Mouse (Mus musculus) urinary bladder, postnatal 4 days (tissue): Measurements from ENCODE around the gene G6pc.
"Not testable (repeated sequence)": the region's sequence is repeated elsewhere in the genome, so short reads cannot be mapped to it uniquely, and the experiment has no call there.

ENCODE experiments used
- DNase-seq, 2 experiments: peaks; one replicate each; pipeline ENCODE4 v3.0.0; 2021 to 2022; ENCODE audit warnings: low spot score in 2 of 2

The G6pc gene

DNA sequence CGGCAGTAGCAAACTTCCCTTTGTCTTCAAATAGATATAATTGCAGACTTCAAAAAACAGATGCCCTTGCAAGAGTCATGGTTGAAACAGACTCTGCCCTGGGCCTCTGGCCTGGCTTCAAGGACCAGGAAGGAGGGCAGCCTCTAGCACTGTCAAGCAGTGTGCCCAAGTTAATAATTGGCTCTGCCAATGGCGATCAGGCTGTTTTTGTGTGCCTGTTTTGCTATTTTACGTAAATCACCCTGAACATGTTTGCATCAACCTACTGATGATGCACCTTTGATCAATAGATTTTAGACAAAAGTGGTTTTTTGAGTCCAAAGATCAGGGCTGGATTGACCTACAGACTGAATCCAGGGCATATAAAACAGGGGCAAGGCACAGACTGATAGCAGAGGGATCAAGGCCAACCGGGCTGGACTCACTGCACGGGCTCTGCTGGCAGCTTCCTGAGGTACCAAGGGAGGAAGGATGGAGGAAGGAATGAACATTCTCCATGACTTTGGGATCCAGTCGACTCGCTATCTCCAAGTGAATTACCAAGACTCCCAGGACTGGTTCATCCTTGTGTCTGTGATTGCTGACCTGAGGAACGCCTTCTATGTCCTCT lies at the start of gene G6pc:
TSS of gene G6pc (plus strand) at position 236 of the 610 bp plus-strand sequence.
- no peak for DNase-seq

DNA sequence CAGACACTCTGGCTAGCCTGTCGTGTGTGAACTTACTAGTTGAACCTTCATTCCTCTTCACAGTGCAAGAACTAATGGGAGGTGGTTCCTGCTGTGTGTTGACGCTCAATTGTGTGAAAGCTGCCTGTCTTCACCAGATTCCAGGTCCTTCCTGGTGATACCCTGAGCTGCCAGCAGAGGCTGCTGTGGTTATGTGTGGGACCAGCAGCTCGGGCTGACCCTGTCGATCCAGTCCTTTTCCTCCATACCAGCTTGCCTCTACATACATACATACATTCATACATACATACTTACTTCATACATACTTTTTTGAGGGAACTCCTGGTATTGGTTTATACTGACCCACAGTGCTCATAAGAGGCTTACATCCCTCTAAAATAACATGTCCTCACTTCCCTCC lies 43.8 kb upstream of the G6pc start:
- DNase-seq: peak in 1 of 2 experiments; percentile 49

DNA sequence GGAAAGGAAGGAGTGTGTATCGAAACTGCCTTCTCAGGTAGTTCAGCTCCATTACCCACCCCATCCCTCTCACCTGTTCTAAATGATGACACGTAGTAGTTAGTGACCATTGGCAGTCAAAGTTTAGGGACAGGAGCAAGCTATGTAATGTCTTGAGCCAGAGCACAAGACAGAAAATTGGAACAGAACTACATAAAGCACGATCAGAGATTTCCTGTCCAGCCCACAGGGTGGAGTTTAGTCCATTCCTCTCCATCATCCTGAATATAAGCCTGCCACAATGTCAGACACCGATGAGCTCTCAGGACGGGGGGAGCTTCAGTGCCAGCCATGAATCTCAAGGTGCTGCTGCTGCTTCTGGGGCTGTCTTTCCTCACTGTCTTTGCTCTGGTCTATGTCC lies 42.6 kb upstream of the G6pc start, which contains the start of gene Aoc2:
TSS of gene Aoc2 (plus strand) at position 301 of the 400 bp plus-strand sequence.
- DNase-seq: no peak

DNA sequence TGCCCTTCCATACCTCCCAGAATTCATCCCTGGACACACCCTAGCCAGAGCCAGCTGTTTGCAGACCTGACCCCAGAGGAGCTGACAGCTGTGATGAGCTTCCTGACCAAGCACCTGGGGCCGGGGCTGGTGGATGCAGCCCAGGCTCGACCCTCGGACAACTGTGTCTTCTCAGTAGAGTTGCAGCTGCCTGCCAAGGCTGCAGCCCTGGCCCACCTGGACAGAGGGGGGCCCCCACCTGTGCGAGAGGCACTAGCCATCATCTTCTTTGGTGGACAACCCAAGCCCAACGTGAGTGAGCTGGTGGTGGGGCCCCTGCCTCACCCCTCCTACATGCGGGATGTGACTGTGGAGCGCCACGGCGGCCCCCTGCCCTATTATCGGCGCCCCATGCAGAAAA lies 42.2 kb upstream of the G6pc start:
- not testable (repeated sequence) for DNase-seq

DNA sequence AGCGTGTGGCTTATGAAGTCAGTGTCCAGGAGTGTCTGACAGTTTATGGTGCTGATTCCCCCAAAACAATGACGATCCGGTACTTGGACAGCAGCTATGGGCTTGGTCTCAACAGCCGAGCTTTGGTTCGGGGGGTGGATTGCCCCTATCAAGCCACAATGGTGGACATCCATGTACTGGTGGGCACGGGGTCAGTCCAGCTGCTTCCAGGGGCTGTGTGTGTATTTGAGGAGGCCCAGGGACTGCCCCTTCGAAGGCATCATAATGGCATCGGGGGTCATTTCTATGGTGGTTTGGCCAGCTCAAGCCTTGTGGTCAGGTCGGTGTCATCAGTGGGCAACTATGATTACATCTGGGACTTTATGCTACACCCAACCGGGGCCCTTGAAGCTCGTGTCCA lies 41.2 kb upstream of the G6pc start:
- no peak for DNase-seq

DNA sequence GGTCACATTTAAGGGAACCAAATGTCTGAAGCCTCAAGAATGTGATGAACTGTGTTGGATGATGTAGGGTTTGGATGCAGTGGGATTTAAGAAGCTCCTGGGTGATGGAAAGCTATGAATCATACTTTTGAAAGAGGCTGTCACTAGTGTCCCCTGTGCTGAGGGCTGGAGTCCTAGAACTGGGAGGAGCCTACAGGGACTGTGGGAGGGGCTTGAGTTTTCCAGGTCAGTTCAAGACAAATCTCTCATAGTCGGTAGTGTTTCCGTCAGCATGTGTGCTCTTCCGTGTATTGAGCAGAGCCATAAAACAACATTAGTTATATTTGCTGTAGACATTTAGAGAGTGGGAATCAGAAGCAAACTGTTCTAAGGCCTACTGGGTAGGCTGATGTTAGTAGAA lies 40.0 kb upstream of the G6pc start:
- DNase-seq: no peak

DNA sequence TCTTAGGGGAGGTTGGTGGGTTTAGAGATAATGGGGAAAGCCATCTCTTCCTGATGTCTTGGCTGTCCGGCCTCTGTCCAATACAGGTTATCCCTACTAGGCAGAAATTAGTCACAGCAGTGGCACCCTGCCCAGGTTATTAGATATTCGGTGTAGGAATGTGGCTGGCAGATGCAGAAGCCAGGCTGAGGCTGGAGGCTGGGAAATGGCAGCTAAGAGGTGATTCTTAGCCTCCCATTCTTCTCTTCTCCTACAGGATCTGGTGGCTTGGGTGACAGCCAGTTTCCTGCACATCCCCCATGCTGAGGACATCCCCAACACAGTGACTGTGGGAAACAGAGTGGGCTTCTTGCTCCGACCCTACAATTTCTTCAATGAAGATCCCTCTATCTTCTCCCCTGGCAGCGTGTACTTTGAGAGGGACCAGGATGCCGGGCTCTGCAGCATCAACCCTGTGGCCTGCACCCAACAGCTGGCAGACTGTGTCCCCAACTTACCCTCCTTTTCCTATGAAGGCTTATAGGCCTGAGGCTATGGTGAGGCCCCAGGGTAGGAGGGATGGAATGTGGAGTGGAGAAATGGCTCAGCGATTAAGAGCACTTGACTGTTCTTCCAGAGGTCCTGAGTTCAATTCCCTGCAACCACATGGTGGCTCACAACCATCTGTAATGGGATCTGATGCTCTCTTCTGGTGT lies 38.3 kb upstream of the G6pc start:
- DNase-seq: no peak

DNA sequence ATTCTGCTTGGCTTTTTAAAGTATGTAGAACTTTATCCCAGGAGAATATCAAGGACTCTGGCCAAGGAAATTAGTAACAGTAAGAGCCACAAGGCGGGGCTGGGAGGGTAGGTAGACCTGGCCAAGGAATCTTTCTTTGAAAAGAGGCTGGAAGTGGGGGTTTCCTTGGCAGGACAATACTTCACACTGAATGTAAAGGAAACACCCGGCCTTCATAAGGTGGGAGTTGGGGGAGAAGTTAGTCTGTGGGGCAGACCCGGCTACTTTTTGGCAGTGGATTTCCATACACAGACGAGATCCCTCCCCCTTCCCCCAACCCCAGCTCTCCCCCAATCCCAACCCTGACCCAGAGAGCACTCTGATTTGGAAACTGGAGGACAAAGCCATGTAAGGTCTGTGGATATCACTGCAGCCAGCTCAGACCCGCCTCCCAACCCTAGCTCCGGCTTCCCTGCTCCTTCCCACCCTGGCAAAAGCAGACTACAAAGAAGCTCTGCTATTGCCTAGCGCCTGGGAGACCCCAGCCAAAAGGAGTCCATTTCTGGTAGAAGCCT lies 36.9 kb upstream of the G6pc start, which contains the start of gene Aoc3:
TSS of gene Aoc3 (plus strand) at position 235 of the 554 bp plus-strand sequence.
- peak in 1 of 2 experiments; percentile 44 for DNase-seq

DNA sequence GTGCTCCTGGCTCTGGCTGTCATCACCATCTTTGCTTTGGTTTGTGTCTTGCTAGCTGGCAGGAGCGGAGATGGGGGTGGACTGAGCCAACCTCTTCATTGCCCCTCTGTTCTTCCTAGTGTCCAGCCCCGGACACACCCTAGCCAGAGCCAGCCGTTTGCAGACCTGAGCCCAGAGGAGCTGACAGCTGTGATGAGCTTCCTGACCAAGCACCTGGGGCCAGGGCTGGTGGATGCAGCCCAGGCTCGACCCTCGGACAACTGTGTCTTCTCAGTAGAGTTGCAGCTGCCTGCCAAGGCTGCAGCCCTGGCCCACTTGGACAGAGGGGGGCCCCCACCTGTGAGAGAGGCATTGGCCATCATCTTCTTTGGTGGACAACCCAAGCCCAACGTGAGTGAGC lies 36.4 kb upstream of the G6pc start:
- DNase-seq: not testable (repeated sequence)

DNA sequence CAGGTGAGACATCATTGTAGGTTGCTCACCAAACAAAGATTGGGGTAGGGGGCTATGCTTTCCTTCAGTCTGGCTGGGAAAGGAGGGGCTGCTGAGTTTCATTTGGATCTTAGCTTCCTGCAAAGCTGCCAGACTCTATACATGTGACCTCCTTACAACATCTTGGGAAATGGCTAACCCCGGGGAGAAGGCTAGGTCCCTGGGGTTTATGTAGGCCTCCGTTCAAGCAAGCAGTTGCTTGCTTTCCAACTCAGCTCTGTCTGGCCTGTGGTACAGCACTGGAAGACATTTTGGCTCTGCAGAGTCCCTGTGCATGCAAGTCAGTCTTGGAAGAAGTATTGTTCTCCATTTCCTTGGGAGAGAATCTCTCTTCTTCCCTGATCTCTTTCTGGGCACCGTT lies 34.8 kb upstream of the G6pc start:
- no peak for DNase-seq

DNA sequence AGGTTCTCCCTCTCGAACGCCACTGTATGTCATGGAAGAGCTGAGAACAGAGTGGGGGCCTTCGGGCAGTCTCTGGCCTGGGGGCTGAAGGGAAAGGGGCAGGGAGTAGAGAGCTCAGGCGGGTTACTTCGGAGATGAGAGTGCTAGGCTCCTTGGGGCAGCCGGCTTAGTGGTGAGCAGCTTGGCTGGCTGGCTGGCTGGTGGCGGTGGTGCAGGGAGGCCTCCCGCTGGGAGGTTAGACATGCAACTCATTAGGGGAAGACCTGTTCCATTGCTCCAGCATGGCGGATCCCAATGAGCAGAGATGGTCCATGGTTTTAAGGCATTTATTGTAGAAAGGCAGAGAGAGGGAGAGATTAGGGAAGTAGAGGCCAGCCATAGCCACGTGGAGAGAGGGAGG lies 33.3 kb upstream of the G6pc start:
- no peak for DNase-seq

DNA sequence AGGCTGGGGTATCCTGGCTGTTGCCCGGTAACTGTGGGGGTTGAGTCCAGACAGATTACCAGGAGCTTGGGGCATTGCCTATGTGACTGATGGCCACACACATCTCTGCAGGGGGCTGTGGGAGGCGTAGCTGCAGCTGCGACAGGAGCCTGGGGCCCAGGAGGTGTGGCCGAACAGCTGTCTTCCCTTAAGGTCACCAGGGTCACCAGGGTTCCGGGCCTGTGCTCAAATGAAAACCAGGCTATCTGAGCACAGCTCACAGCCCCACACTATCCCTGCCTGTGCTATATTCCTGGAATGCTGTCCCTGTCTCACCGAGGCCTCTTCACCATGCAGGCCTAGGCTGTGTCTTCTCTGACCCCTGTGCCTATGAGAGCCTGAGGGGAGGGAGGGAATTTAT lies 32.8 kb upstream of the G6pc start:
- no peak for DNase-seq

DNA sequence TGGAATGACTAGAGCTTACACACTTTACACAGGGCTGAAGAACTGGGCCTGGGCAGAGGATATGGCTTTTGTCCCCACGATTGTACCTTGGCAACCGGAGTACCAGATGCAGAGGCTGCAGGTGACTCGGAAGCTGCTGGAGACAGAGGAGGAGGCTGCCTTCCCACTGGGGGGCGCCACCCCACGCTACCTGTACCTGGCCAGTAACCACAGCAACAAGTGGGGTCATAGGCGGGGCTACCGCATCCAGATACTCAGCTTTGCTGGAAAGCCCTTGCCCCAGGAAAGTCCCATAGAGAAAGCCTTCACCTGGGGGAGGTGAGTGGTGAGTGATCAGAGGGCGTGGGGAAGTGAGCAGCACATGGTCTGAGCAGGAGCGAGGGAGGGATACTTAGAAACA lies 31.7 kb upstream of the G6pc start:
- no peak for DNase-seq

DNA sequence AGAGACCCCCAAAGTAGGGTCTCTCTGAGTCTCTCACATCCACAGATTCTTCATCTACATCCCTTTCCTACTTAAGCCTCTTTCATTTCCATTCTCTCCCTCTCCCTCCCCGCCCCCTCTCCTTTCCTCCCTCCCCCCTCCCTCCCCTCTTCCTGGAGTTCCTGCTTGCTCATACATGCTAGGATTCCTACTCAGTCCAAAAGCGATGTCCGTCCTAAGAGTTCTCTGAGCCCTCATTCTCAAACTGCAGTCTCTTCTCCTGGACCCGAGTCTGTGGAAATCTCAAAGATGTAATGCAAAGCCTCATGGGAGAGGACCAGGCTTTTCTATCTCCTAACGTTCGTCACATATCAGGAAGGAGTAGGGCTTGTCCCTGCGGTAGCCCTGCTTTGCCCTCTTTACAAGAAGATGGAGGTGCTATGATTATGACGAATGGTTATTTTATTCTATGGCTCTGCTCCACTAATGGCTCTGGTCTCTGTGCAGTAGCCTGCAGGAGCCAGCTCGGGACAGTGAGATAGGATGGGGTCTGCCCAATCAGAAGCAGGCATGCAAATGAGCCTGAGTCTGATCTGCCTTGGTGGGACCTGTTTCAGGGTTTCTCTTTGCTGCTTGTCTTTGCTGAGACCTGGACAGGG lies 29.1 kb upstream of the G6pc start:
- no peak for DNase-seq

DNA sequence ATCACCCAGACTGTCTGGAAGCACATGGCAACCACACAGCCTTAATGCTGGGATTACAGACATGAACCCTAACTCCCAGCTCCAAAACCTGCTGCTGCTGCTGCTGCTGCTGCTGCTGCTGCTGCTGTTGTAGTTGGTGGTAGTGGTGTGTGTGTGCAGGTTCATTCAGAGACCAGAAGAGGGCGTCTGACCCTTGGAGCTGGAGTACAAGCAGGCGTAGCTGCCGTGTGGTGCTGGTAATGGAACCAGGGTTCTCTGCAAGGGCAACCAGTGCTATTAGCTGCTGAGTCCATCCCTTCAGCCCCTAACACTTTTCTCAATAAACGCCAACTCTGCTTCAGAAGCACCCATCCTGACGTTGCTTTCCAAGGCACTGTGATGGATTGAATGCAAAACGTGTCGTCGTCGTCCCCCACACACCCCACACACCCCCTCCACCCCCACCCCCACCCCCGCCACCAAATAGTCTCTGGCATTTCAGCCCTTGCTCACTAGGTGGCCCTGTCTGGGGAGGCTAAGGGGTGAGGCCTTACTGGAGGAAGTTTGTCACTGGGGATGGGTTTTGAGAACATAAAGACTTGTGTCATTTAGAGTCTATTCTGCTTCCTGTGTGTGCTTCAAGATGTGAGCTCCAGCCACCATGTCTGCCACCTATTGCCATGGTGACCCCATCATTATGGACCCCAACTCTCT lies 20.1 kb upstream of the G6pc start:
- DNase-seq: no peak

DNA sequence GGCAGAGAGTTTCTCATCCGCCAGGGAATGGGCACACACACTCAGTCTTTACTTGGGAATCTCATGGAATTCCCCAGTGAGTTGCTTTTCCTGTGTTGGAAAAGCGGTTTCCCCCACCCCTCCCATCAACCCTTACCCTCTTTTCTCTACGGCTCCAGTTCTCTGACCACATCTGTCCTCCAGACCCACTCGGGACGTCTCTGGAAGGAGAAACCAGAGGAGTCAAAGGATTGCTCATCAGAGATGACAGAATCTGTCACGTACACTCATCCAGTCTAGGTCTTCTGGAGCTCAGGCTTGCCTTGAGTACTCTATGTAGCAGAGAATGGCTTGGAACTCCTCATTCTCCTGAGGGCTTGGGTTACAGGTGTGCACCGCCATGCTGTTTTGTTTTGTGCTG lies 18.6 kb upstream of the G6pc start:
- no peak for DNase-seq

DNA sequence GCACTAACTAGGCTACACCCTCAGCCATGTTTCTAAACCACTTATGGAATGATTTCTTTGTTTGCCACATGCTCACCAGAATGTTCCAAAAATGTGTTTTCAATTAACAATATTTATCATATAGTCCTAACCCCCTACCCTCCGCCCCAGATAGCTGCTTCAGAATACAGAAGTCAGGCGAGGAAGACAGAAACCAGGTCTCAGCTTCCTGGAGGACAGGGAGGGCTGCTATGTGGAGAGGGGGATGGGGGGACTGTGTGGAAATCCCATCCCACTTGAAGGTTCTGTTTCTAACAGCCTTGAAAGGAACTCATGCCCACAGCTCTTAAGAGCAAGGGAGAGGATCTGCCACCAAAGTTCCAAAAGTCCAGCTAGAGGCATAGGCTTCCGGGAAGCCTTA lies 18.1 kb upstream of the G6pc start:
- DNase-seq: no peak

DNA sequence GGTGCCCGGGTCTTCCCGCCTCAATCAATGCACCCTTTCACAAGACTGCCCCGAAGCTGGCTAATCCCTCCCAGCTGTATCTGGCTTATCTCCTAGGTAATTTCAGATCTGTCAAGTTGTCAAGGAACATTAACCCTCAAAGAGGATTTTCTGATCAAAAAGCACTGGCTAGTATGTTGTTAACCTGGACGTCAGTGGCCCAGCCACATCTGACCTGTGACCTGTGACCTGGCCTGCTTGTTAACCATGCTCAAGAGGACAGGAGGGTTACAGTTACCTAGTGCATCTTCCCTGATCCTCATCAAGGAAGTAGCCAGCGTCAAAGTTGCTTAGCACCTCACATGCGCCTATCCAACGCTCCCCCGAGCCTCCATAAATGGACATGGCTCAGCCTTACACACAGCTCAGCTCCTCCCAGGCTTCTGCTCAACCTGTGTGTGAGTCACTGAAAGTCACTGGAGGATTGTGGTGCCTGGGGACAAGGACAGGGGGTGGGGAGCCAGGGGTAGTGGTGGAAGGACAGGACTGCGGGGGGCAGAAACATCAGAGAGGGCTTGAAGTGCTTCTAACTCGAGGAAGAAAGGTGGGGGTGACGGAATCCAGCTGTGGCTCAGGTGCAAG lies 16.2 kb upstream of the G6pc start:
- no peak for DNase-seq

DNA sequence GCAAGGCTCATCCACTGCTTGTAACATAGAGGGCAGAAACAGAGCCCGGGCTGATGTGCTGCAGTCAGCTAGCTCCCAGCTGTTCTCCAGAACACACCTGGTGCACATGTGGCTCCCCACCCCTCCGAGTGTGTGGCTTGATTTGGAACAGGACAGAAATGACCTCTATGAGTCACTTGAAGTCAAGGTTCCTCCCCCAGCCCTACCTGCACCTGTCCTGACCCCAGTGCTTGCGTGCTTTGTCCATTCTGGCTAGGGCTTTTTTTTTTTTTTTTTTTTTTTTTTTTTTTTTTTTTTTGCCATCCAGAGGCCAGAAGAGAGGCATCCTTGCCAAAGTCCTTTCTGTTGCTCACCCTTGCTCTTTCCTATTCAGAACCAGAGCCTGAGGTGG lies 15.6 kb upstream of the G6pc start:
- no peak for DNase-seq

DNA sequence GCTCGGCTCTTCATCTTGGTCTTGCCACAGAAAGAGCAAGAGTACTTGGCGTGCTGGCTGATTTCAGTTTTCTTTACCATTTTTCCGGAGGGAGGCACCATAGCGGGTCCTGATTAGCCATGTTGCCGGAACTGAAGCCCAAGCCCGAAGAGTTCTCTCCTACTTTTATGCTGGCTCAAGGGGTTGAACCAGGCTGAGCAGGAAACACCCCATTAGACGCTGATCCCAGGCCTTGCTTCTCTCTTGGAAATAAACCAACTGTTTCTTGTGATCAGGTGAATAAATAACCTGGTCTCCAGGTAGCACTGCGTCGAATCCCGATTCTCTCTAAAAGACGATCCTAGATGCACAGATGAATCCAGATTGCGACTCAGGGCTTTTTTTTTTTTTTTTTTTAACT lies 13.9 kb upstream of the G6pc start:
- DNase-seq: no peak

DNA sequence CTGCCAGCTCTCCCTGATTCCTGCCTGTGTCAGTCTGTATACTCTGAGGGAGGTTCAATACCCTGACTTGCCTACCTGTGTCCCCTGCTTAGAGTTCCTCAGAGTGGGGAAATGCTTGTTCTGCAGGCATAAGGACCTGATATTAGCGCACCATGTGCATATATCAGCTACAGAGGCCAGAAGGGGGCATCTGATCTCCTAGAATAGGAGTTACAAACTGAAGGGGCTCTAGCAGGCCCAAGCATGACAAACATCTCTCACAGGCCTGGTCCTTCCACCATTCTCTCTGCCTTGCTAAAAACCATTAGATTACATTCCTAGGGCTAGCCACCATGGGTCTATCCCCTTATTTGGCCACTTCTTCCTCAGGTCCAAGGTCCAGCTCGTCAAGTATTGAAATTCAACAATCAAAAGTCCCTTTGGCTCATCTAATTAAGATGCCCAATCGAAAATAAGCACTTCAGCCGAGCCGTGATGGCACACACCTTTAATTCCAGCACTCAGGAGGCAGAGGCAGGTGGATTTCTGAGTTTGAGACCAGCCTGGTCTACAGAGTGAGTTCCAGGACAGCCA lies 12.8 kb upstream of the G6pc start:
- DNase-seq: no peak
